Mouse (Mus musculus): ENCODE measurements around the gene Fgfr2. TPM values are rescaled to one million over a fixed set of nuclear protein-coding genes. Genes with fewer than 3 reads are reported as not detected.
"Not testable (repeated sequence)": the region's sequence is repeated elsewhere in the genome, so short reads cannot be mapped to it uniquely, and the experiment has no call there.

Gene Fgfr2
- total and polyA plus RNA-seq, 2 experiments from 2014 or later: 17.1 to 47.6 TPM

DNA sequence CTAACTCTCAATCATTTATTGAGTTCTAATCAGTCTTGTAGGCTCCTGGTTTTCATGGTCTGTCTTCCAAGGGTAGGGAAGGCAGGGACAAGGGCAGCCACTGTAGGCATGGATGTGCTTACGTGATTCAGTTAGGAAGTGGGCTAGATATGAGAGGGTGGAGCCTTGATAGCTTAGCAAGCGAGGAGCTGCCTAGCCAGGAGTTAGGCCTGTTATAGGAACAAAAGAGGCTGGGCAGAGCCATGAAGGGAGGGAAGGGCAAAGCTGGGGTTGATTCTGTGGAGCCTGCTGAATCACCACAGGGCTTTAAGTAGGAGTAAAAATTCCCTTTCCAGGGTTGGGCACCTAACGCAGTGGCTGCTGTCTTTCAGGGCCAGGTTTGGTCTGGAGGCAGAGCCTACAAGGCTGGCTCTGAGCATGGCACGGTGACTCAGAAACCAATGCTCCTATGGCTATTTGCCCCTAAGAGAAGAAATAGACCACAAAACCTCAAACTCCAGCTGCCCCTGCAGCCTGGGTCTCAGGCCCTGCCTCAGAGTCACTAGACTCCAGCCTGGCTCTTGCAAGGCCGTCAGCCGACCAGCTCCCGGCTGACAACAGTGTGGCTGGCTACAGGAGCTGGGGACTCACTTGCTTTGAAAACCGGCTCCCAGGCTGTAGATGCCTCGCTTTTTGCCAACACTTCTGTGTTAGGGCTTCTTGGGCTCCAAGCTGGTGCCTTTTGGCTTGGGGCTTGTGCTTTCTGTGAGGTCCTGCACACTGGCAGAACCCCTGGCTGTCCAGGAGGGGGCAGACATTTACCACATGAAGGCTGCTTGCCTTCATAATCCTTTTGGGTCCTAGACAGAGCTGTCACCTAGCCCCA, 2449.7 kb downstream of the Fgfr2 start:
- ATAC-seq (peak; percentile 81), DNase-seq (peak; percentile 67)
- TF ChIP-seq CTCF (IDR thresholded peaks at IDR 0.05; ENCODE audit: low read depth): peak; percentile 79
- Histone ChIP-seq H3K27me3 (ENCODE audit: insufficient read depth, low read length) (no peaks in the 10 kb centered on the region), H3K36me3 (ENCODE audit: insufficient read depth) (no peaks in the 10 kb centered on the region), H3K4me1 (ENCODE audit: insufficient read depth) (peaks cover 15% of the 10 kb centered on the region; the same call in 1 of the 2 replicates), H3K27ac (ENCODE audit: low read depth, low read length) (no peak overlapping the region), H3K9me3 (ENCODE audit: low read length) (no peaks in the 10 kb centered on the region), H3K4me3 (ENCODE audit: low read depth, low read length) (no peak overlapping the region), H3K4me2 (ENCODE audit: low read depth) (no peak overlapping the region), H3K9ac (no peak overlapping the region)
- 62% methylated on average over 9 of the region's 9 CpGs for WGBS

DNA sequence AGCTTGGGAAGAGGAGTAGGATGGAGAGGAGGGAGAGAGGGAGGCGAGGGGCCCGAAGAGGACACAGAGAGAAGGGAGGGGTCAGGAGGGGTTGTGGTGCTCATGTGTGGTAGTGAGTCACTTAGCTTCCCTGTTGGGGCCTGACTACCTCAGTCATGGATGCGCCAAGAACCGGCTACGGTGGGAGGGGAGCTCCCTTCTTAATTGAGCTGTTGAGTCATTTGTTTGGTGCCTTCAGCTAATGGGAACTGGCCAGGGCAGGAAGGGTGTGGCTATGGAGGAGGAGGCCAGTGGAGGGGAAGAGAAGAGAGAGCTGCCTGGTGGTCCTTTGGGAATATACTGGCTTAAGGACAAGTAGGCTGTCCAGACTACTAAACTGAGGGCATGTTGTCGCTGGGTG, 2451.8 kb downstream of the Fgfr2 start:
- 65% methylated on average over 6 of the region's 6 CpGs for WGBS
- Histone ChIP-seq H3K27me3 (ENCODE audit: insufficient read depth, low read length) (no peaks in the 10 kb centered on the region), H3K9me3 (ENCODE audit: low read length) (no peaks in the 10 kb centered on the region), H3K4me3 (ENCODE audit: low read depth, low read length) (no peak overlapping the region), H3K36me3 (ENCODE audit: insufficient read depth) (no peaks in the 10 kb centered on the region), H3K4me2 (ENCODE audit: low read depth) (no peak overlapping the region), H3K9ac (no peak overlapping the region), H3K4me1 (ENCODE audit: insufficient read depth) (peaks cover 15% of the 10 kb centered on the region; the same call in 1 of the 2 replicates), H3K27ac (ENCODE audit: low read depth, low read length) (no peak overlapping the region)
- TF ChIP-seq CTCF (IDR thresholded peaks at IDR 0.05; ENCODE audit: low read depth): no peak
- no peak for ATAC-seq
- DNase-seq: no peak

DNA sequence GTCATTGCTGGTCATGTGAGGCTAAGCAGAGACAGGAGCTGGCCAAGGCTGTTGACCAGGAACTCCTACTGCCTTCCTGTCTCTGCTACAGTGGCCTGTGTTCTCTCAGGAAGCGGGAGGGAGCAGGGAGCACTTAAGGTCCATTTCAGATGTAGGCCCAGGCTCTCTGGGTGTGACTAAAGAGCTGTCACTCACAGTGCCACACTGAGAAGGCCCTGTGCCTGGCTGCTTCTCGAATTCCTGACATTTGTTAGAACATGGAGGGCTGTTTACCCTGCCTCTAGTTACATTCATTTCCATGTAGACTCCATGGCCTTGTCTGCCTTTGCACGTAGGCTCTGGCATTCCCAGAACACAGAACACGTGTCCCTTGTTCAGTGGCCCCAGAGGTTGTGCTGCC, 2452.8 kb downstream of the Fgfr2 start:
- WGBS: 76% methylated on average over 4 of the region's 4 CpGs
- no peaks in the 10 kb centered on the region for H3K9me3 ChIP-seq (ENCODE audit: low read length)
- H3K36me3 ChIP-seq (ENCODE audit: insufficient read depth): no peaks in the 10 kb centered on the region
- H3K9ac ChIP-seq: no peak overlapping the region
- TF ChIP-seq CTCF (IDR thresholded peaks at IDR 0.05; ENCODE audit: low read depth): no peak
- peaks cover 15% of the 10 kb centered on the region; the same call in 1 of the 2 replicates for H3K4me1 ChIP-seq (ENCODE audit: insufficient read depth)
- H3K4me2 ChIP-seq (ENCODE audit: low read depth): no peak overlapping the region
- no peaks in the 10 kb centered on the region for H3K27me3 ChIP-seq (ENCODE audit: insufficient read depth, low read length)
- no peak overlapping the region for H3K27ac ChIP-seq (ENCODE audit: low read depth, low read length)
- no peak overlapping the region for H3K4me3 ChIP-seq (ENCODE audit: low read depth, low read length)
- ATAC-seq (no peak), DNase-seq (no peak)

DNA sequence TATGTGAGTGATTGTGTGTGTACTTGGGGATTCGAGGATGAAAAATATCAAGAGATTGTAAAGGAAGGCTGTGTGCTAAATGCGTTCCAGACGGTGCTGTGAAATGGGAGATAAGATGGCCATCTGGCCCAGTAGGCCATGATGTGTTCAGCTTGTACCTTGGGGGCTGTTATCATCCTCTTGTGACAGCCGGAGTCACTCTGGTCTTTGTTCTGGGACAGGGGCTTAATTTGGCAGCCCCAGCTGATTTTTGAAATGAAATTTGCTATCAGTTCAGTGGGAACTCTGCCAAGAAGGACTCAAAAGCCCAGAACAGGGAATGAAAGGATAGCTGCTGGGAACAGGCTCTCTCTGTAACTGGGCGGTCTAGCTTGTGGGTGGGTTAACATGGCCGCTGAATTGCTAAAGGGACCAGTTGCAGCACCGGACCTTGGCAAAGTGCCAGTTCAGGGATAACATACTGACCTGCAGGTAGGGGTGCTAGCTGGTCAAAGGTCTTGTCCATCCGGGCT, 2453.7 kb downstream of the Fgfr2 start:
- Histone ChIP-seq H3K4me1 (ENCODE audit: insufficient read depth) (peaks cover 15% of the 10 kb centered on the region; the same call in 1 of the 2 replicates), H3K9ac (no peak overlapping the region), H3K27me3 (ENCODE audit: insufficient read depth, low read length) (no peaks in the 10 kb centered on the region), H3K36me3 (ENCODE audit: insufficient read depth) (no peaks in the 10 kb centered on the region), H3K27ac (ENCODE audit: low read depth, low read length) (peak overlapping the region; percentile 69), H3K9me3 (ENCODE audit: low read length) (no peaks in the 10 kb centered on the region), H3K4me2 (ENCODE audit: low read depth) (no peak overlapping the region), H3K4me3 (ENCODE audit: low read depth, low read length) (no peak overlapping the region)
- peak; percentile 44 for ATAC-seq
- 29% methylated on average over 8 of the region's 8 CpGs for WGBS
- no peak for TF ChIP-seq CTCF (IDR thresholded peaks at IDR 0.05; ENCODE audit: low read depth)
- DNase-seq: peak; percentile 66

DNA sequence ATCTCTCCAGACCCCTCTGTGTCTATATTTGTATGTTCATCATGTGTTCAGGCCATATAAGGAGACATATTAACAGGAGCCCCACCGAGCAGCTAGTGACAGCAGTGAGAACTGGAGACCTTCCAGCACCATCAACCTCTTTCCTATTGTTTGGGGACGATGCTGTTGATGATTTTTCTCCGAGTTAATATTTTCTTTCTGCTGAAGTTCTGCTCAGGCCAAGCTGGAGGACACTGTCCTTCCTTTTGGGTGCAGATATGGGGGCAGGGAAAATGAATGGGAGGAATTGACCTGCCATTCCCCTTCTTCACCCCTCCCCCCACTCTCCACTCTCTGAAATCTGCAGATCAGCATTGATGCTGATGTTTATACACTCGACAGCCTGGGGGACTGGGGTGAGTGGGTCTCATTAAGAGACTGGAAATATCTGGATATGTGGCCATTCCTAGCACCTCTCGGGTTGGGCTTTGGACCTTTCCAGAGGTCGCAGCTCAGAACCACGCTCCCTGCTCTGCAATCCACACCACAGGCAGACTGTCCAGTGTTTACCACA, 2454.3 kb downstream of the Fgfr2 start:
- Histone ChIP-seq H3K27ac (ENCODE audit: low read depth, low read length) (peak overlapping the region; percentile 69), H3K36me3 (ENCODE audit: insufficient read depth) (no peaks in the 10 kb centered on the region), H3K9ac (no peak overlapping the region), H3K9me3 (ENCODE audit: low read length) (no peaks in the 10 kb centered on the region), H3K4me3 (ENCODE audit: low read depth, low read length) (no peak overlapping the region), H3K27me3 (ENCODE audit: insufficient read depth, low read length) (no peaks in the 10 kb centered on the region), H3K4me2 (ENCODE audit: low read depth) (no peak overlapping the region), H3K4me1 (ENCODE audit: insufficient read depth) (peaks cover 15% of the 10 kb centered on the region; the same call in 1 of the 2 replicates)
- TF ChIP-seq CTCF (IDR thresholded peaks at IDR 0.05; ENCODE audit: low read depth): no peak
- ATAC-seq (peak; percentile 43; the same call in 1 of the 2 replicates), DNase-seq (no peak)
- WGBS: 50% methylated on average over 7 of the region's 7 CpGs

DNA sequence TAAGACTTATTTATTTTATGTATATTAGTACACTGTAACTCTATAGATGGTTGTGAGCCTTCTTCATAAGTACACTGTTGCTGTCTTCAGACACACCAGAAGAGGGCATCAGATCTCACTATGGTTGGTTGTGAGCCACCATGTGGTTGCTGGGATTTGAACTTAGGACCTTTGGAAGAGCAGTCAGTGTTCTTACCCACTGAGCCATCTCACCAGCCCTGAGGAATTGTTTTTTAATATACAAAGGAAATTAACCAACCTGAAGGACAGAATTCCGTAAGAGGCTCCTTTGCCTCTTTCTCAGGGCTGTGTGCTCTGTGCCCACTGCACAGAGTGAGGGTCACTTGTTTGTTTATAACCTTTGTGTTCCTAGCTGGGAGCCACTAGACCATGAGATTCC, 2455.1 kb downstream of the Fgfr2 start:
- H3K27ac ChIP-seq (ENCODE audit: low read depth, low read length); H3K36me3 ChIP-seq (ENCODE audit: insufficient read depth); ATAC-seq; H3K27me3 ChIP-seq (ENCODE audit: insufficient read depth, low read length); H3K9ac ChIP-seq; H3K4me3 ChIP-seq (ENCODE audit: low read depth, low read length); H3K4me2 ChIP-seq (ENCODE audit: low read depth); DNase-seq; H3K9me3 ChIP-seq (ENCODE audit: low read length): not testable (repeated sequence)
- peaks cover 15% of the 10 kb centered on the region; the same call in 1 of the 2 replicates for H3K4me1 ChIP-seq (ENCODE audit: insufficient read depth)
- TF ChIP-seq CTCF (IDR thresholded peaks at IDR 0.05; ENCODE audit: low read depth): 0 out of 2 replicates have a peak, but pooled peaks have one; percentile 8
- 83% methylated on average over 1 of the region's 1 CpGs for WGBS

DNA sequence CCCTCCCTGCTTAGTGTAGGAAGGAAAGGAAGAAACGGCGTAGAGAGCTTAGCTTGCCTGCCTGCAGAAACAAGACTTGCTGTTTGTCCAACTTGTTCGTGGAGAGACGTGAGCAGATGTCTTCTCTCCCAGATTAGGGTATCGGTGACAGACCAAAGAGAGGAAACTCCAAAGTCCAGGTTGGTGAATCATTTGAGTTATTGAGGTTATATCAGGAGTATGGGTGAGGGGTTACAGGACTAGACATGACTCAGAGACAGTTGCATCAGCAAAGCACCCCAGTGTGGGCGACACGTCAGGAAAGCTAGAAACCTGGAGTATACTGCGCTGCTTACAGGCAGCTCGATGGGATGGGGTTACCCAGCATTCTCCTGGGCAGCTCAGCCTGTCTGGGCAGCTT, 2457.8 kb downstream of the Fgfr2 start:
- no peak for TF ChIP-seq CTCF (IDR thresholded peaks at IDR 0.05; ENCODE audit: low read depth)

More for the DNA sequence above, 2457.8 kb downstream of the Fgfr2 start:
- Histone ChIP-seq H3K4me2 (ENCODE audit: low read depth) (no peak overlapping the region), H3K36me3 (ENCODE audit: insufficient read depth) (no peaks in the 10 kb centered on the region), H3K9me3 (ENCODE audit: low read length) (no peaks in the 10 kb centered on the region), H3K27ac (ENCODE audit: low read depth, low read length) (no peak overlapping the region), H3K4me1 (ENCODE audit: insufficient read depth) (peaks cover 15% of the 10 kb centered on the region; the same call in 1 of the 2 replicates), H3K27me3 (ENCODE audit: insufficient read depth, low read length) (no peaks in the 10 kb centered on the region), H3K4me3 (ENCODE audit: low read depth, low read length) (no peak overlapping the region), H3K9ac (no peak overlapping the region)
- no peak for ATAC-seq
- DNase-seq: no peak
- 96% methylated on average over 9 of the region's 9 CpGs for WGBS

Data from forebrain, postnatal 0 days (tissue).